Mouse (Mus musculus) cerebellum, postnatal 4 days (tissue): ENCODE data around the gene Zbtb20.

ENCODE experiments used
- DNase-seq, 2 experiments: peaks; one replicate each; pipeline ENCODE4 v3.0.0; 2022; ENCODE audit warnings: low spot score in 2 of 2, mixed read lengths in 1 of 2

Gene Zbtb20

DNA sequence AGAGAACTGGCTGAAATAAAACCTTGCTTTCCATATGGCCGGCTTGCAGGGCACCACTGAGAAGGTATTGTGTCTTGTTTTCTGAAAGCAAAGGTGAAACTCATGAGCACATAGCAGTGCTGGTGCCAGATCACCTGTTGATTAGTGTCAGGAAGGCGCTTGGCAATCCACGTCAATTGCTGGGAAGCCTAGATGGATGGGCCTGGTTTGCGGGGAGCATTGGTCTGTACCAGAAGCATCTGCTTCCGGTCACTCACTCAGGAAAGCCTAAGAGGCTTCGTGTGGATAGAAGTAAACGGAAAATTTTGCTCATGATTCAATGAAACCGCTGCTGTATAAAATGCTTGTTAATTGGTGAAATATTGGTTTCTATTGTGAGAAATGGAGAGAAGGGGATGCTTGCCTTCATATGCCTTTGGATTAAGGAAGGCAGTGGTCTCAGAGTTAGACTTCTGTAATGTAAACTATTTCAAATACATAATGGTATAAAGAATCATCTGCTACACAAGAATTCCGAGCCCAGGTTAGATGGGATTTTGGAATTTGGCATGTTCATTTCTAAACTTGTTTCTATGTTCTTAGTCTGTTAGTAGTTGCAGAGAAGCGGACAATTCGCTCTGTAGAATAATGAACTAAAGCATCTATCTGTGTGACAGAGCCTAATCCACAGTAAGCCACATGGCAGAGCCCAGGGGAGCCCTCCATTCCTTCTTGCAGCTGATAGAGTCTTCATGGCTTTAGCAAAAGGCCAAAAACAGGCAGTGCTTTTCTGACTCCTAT, 521.4 kb downstream of the Zbtb20 start:
- DNase-seq = no peak

DNA sequence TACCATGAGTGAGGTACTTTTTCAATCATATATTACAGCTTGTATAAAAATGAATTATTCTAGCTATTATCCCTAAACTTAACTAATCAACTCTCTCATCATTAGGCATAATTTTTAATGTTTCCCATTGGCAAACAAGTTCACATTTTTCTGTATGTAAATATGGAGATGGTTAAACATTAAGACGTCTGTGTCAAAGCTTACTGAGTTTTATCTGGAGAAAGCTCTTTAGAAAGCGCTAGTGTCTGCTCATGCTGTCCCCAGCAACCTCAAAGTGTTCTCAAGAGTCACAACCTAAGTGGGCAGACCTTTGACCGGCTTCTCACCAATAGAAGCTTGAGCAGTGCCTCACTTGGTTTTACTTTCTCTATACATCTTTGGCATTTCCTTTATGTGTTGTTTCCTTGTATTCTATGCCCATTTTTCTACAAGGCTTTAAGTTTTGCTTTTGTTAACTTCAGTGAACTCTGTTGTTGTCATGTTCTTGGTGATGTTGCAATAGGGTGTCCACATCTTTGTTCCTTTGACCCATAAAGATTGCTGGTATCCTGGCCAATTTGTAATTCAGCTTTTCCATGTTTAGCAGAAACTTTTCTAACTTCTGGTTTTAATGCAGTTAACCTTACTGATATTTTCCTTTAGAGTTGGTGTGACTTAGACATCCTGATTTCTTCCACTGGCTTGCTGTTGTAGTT, 522.1 kb downstream of the Zbtb20 start:
- DNase-seq = no peak

DNA sequence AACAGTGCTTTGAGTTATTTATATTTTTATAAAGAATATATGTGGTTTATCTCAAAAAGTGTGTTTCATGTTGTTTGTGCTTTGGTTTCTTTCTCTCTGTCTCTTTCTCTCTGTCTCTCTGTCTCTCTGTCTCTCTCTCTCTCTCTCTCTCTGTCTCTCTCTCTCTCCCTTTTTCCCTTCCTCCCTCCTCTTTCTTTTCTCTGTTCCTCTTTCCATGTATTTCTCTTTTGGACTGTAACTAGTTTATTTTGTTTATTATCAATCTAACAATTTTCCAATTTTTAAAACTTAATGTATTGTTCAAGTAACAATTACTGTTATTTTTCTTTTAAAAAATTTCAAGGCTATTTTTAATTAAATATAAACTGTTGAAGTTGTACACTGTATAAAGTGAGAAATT, 523.7 kb downstream of the Zbtb20 start:
- DNase-seq = no peak

DNA sequence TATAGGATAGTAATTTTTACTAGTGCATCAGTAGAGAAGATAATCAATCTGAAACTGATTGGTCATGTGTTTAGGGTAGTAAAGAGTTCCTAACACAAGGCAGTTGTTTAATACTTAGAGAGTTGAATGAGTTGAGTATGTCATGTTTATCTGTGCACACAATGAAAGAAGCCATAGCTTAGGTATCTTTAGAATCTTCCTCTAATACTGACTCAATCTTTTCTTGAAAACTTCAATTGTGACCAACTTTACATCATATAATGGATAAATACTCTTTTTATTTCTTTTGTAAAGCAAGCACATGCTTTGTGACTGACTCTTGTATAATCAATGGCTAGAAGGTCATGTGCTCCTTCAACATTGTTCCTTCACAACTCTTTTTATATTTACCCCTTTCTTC, 524.4 kb downstream of the Zbtb20 start:
- DNase-seq = no peak

DNA sequence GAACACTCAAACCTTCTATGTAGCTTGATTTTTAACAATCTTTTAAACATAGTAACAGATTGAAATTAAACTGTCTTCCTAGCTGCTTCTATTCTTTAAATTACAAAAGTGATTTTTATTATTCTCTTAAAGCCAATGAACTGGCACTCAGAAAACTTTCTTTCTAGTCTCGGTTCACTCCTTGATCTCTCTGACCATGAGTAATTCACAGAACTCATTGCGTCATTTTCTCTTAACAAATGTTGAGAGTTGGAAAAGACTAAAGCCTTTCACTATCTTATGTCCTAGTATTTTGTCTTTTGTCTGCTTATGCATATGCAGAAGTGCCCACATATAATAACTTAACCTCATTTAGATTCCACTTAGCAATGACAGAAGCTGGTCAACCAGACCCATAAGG, 525.3 kb downstream of the Zbtb20 start:
- DNase-seq = no peak

DNA sequence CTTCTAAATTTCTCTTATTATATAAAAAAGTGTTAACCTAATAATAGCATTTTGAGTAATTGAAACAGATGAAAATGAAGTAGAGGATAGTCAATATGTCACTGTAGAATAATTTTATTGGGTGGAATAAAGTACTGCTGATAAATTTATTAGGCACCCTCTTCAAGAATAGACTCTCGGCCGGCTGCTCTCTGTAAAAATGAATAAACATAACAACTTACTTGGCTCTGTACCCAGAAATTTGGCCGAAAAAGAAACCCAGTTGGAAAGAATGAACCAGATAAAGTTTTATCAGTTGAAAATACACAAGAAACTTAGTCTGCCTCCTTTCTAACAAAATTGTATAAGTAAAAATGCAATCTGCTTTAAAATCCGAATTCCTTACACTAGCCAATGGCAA, 527.2 kb downstream of the Zbtb20 start:
- no peak for DNase-seq

DNA sequence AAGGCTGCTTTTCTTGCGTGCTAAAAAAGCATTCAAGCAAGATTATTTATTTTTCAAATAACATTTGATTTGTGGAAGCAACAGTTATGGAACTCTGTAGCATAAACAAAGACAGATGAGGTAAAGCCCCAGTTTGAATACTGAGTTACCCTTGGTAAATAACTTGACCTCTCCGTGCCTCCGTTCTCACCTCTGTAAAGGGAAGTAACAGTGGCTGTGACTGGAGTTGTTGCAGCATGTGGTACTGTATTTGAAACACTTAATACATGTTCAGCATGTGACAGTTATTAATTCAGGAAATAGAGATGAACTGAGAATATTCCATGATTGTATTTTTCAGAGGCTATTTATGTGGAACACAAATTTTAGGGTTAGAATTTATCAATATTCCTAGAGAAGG, 529.4 kb downstream of the Zbtb20 start:
- DNase-seq = no peak

DNA sequence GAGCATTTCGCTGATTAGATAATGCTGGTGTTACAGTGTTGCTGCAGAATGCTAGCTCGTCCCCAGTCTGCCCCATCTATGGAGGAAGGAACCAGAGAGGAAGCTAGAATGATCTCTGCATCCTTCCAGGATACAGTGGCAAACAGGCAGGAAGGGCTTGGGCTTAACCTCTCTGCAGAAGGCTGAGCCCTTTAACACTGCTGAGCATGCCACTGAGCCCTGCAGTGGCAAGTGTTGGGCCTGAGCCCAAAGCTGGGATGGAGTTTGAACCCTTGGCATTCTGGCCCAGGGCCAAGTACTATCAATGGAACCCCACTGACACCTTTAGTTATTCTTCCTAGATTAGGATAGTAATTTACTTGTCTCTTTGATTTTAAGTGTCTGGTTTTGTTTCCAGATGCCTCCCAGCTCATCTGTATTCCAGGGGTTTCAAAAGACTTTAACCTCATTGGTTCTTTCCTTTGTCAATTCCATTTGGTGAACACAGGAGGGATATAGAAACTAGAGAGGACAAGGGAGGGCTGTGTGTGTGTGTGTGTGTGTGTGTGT, 532.0 kb downstream of the Zbtb20 start:
- no peak for DNase-seq

DNA sequence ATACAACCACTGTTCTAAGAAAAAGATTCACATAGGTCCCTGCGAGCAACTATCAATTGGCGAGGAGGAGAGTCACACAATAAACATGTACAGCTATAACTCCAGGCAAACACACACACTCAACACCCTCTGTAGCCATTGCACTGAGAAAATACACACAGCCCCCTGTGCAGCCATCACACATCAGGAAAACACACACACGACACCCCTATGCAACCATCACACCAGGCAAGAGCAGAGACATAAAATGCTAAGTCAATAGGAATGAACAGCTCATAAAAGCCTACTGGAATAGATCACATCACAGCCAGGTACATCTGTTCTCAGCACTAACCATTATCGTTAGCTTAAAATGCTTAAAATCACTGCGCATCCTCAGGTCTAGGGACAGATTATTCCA, 532.9 kb downstream of the Zbtb20 start:
- no peak for DNase-seq

DNA sequence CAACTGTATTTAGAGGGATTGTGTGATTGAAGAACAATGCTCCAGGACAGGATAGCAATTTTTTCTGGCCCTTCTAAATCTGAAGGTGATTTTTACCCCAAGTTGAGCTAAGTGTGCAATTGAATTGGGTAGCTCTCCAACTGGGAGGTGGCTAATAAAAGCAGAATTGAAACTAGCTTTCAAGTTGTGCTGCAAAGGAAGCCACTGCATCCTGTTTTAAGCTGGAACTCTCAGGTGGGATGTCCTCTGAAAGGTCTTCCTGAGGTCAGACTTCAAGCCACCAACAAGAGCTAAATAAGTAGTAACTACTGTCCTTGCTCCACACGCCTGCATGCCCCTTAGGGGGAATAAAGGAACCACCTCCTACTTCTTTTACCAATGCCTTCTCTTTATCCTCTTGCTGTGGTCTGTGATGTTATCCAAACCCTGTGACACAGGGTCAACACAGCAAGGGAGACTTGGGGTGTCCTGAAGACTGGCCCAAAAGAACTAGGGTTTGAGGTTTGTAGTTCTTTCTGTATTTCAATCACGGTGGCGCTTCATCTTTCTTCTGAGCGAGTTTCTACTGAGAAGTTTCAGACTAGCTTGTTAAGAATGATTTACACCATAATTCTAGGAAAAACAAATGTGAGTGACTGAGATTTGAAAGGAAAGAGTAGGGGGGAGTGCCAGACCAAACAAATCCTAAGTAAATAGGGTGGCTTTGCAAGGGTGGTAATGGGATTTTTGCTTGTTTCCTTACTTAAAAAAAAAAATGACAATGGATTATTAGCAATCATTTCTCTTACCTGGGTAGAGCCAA, 533.6 kb downstream of the Zbtb20 start:
- no peak for DNase-seq

DNA sequence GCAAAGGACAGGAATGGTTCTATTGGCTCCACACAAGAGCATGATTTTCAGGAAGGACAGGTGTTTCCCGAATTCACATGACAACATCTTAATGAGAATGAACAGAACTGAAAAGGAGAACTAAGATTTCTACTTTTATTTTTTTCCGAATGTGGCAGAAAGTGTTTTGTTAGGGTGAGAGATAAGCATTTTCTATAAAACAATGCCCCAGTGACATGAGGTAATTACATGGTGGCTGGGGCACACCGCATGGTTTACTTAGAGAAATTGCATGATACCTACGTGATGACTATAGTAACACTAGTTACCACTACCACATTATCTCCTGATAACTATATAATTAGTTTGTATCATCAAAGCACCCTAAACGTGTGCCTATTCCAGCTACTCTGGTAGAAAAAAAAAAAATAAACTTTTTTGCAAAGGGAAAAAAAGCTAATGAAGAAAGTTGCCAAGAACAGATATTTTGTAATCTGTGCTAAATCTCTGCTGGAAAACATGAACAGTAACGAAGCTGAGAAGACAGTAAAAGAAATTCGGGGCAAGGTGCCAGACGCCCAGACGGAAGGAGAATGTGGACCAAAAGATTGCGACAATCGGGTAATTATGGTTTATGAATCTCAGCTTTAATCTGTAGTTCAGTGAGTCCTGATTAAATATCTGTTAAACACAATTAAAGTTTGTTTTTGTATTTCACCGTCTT, 534.4 kb downstream of the Zbtb20 start:
- peak in 1 of 2 experiments; percentile 9 for DNase-seq

DNA sequence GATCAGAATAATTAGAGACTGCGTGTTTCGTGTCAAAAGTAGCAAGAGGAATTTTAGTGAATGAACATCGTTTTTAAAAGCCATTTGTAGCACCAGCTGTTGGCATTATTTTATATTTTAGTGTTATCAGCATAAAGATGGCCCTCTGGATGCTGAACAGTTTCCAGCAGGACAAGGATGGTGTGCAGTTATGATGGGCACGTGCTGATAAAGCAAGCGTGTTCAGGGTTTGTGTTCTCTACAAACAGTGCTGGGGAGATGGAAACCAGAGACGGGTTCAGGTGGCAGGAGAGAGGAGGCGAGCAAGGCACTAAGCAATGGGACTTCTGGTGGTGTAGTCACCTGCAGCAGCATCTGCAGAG, 534.9 kb downstream of the Zbtb20 start:
- DNase-seq = no peak

DNA sequence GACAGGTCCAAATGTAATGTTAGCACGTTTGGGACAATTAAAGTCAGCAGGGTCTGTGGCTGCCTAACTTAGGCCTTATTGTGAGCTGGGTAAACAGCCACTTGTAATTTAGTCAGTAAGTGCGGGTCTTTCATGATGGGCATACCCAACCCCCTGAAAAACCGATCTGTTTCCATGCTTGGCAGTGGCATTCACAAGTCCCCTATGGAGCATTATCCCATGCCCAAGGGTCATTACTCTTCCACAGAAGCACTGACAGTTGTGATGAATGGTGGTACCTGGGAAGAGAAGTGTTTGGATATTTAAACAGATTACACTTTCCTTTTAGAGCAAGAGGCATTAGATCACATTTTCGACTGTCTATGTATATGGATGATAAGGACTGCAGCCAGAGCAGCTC, 540.2 kb downstream of the Zbtb20 start:
- DNase-seq = no peak

DNA sequence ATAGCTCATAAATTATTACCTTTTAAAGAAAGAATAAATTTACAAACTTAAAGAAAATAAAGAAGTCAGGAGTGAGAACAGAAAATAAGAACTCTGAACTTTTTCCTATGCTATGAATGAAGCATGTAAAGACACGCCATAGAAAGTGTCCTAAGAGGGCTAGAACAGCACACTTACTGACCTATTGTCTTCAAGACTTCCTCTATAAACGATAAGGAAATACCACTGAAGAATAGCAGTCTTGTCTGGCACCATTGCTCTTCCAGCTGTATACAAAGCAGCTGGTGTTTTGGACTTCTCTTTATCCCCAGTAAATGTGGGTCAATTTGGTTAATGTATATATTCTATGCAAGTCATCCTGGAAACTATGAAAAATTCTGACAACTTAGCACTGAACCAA, 544.2 kb downstream of the Zbtb20 start:
- DNase-seq = no peak

DNA sequence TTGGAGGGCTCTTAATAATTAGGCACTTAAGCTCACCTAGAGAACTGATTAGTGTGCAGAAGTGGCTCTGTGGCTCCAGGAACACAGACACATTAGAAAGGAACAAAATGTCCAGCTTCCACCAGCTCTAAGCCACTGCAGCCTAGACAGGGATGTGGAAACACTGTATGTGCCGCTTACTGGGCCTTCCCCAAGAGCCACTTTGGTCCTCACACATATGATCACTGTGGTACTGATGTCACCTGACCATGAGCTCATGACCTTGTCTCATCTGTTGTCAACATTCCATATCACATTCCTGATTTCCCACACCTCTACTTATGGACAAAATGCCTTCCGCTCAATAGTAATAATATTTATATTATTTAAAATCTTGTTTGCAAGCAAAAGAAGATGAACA, 553.3 kb downstream of the Zbtb20 start:
- DNase-seq = no peak

DNA sequence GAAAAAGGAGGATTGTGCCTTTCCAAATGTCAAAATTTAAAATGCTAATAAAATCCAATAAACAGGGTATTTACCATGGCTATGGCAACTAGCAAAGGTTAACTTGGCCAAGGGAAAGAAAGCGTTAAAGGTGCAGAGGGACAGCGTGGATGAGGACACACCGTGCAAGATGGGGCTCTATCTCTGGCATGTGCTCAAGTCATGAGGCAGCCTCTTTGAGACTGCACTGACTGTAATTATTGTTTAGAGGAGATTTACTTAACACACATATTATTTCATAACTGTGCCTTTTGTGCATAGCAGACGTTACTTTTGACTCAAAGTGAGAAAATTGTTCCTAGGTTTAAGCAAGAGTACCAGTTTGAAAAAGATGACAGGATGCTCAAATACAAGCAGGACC, 554.3 kb downstream of the Zbtb20 start:
- no peak for DNase-seq

DNA sequence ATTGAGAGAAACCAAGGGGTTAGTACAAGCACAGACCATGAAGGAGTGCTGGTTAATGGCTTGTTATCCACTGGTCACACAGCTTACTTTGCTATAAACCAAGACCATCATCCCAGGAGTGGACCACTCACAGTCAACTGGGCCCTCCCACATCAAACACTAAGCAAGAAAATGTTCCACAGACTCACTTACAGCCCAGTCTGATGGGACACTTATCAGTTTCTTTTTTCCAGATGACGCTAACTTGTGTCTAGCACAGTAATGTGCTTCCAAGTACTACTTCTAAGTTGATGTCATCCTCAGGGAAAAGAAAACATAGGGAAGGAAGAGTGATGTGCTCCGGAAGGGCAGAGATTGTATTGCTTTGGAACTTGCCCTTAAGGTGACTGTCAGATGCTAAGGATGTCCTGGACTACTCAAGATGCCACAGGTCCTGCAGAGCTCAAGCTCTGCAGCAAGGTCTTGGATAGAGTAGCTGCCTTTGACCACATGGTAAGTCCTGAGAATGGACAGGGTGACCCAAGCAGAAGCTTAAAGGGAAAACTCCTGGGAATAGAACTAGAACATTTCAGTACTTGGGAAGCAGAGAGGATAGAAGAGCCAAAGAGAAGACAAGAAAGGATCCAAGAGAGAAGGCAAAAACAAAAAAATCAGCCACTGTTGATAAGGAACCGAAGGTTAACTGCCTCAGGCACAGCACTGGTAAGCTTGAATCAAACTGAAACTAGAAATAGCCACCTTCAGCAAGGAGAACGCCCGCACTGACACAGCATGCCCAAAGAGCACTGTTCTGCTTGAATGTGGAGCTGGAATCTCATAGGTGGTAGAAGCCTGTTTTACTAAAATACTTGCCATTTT, 556.1 kb downstream of the Zbtb20 start:
- no peak for DNase-seq

DNA sequence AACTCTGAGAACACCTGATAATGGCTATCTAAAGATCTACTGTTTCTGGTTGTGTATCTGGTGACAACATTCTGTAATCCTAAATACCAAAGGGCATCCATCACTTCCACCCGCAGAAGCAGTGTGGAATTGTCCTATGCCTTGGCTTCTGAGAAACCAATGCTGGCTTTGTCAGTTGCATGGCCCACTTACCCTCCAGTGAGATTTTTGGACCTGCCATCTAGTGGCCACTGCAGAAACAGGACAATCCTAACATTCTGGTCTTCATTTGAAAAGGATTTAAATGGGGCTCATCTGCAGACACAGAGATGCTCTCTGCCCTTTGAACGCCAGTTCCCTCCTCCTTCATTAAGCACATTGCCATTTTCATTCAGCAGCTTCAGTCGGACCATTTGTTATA, 559.3 kb downstream of the Zbtb20 start:
- peak in 1 of 2 experiments; percentile 29 for DNase-seq

DNA sequence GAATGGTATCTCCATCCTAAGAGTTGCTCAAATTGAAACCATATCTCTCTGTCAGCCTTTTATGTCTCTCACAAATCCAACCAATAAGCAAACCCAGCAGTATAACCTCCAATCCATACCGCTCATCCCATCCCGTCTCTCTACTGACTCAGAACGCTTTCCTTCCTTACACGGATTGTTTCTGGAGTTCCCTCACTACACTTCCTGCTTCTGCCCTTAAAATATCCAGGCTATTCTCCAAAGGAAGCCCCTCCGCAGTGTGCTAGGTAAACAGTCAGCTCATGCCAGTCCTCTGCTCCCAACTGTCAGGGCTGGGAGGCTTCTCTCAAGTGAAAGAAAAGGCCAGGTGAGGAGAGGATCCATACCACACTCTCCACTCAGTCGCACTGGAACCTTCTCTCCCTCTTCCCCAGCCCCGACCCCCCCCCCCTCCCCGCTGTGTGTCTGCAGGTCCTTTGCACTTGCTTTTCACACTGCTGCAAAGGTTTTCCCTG, 563.2 kb downstream of the Zbtb20 start:
- no peak for DNase-seq

DNA sequence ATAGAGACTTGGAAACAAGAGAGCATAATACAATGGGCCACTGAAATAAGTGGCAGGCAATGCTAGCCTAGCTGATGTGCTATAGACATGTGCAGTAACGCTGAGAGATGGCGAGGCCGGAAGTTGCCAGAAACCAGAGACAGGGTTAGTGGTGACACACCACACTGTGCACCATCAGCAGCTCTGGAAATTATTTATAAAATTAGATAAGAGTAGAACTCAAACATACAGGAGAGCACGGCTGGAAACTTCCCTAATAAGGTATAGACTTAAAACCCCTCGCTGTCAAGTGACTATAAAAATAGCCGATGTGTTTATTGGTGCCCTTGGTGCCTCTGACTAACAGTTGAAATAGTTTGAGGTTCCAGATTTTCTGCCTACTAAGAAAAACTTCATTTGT, 565.7 kb downstream of the Zbtb20 start:
- no peak for DNase-seq

DNA sequence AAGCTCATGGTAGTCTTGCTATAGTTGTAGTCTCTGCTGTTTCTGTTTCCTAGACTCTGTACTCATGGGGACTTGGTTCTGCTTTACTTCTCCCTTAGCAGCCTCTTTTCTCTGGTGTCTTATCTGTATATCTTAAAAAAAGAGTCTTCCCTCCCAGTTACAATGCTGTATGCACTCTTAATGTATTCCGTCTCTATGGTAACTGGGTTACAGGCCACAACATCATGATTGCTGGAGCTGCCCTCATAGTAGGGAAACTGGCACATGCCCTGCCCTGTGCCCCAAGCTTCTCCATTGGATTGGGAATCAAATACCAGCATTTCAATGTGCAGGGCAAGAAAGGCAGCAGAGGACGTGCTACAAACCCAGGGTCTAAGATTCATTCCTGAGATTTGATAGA, 567.4 kb downstream of the Zbtb20 start:
- DNase-seq = no peak
